Mouse (Mus musculus) gastrocnemius, postnatal 14 days (tissue): Measurements from ENCODE around the gene Rreb1. TPM values are rescaled to one million over a fixed set of nuclear protein-coding genes. Genes with fewer than 3 reads are reported as not detected.

Source experiments
- DNase-seq: peaks from one replicate; pipeline ENCODE4 v3.0.0; 2021; ENCODE audit warnings: mixed read lengths
- intact Hi-C: fragments of 180-260 bp; cut with DNase I; formaldehyde crosslinking; loops from one replicate; pipeline ENCODE4 v1.15.1; 2025; ENCODE audit warnings: low total_unique reads
- total RNA-seq, 2 experiments: library from RNA; stranded (reverse); gene quantifications; 2 replicates each; pipeline ENCODE4 v1.2.3; 2021

The Rreb1 gene
- total RNA-seq, 2 experiments from 2014 or later, result 26.2 to 32.9 TPM

DNA sequence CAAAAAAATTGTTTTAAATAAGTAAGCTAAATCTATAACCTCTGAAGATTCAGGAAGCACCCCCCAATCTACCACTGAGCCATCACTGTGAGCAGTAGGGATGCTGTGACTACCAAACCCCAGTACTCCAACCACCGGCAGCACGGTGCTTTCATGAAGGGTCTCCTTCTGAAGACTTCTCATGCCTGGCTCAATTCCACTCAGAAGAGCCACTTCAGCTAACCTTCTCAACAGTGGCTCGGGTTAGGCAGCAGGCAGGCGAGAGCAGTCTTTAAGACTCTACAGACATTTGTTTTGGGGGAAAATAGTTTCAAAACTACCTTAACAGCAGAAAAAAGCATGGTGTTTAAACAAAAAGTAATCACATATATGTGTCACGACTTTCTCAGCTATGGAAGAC is 202.9 kb downstream of the Rreb1 start:
- intact Hi-C loops, result no loop called here
- DNase-seq, result no peak

DNA sequence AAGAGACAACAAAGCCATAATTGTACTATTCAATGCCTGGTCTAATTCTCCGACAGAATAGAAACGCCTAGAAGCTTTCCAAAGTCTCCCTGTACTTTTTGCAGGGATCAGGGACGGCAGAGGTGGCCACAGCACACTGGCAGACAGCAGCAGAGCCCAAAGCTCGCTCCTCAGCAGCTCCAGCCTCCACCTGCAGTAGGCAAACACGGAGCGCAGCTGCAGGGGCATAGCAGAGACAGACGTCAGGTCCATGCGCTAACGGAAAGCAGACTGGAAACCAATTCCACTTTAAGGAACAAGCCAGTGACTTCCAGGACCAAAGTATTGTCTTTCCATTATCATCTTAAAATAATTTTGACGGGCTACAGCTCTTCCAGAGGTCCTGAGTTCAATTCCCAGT is 208.0 kb downstream of the Rreb1 start:
- intact Hi-C loops, result no loop called here
- no peak for DNase-seq

DNA sequence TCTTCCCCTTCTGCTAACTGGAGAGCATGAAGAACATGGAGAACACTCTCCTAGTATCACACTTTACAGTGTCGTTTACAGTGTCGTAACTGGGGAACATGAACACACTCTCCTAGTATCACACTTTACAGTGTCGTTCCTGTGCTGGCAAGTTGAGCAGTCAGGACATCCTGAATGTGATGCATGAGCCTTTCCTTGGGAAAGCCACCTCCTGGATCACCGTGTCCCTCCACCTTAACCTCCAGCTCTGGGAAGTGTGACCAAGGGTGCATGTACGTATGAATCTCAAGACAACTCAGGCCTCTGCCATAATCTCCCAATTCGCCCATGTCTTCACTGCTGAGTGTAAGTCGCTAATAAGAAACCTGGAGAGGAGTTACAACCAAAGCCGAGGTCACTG is 211.5 kb downstream of the Rreb1 start:
- DNase-seq, result no peak
- intact Hi-C loops, result no loop called here

DNA sequence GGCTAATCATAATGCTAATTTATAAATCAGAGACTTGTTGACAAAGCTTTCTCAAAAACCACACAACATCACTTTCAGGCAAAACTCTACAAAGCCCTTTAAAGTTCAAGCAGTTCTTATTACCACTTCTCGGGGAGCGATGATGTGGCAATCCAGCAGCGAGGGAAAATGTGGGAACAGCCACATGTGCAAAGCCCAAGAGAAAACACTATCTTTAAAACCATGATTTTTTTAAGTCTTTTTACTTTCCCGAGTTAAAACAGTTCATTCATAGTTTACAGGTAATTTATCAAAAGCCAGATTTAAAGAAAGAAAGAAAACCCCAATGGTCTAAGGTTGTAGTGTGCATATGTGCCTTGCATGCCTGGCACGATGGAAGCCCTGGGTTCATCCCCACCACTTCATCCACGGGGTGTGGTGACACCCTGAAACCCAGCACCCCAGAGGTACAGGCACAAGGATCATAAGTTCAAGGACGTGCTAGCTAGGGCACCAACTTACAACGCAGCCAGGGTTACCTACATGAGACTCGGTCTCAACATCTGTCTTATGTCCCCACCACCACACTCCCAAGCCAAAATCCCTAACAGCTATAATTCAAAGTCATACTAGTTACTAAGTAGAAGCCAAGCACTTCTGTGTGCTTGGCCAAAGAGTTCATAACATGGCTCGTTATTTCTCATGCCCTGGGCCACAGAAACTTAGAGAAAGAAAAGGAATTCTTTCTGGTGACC is 214.6 kb downstream of the Rreb1 start:
- intact Hi-C loops, result no loop called here
- DNase-seq, result no peak

DNA sequence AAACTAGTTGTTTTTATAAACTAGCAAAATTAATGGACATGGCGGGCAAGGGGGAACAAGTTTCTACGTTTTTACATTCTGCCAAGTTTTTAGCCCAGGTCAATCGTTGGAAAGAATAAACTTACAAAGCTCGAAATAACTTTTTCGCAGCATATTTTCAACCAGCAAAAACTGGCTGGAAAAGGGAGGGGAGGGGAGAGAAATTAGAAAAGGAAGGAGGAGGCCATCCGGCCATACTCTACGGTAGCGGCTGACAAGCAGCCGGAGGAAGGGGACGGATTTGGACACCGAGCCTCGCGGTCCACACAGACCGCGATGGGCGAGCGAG is 215.1 kb downstream of the Rreb1 start:
- intact Hi-C loops, result no loop called here
- DNase-seq, result no peak

DNA sequence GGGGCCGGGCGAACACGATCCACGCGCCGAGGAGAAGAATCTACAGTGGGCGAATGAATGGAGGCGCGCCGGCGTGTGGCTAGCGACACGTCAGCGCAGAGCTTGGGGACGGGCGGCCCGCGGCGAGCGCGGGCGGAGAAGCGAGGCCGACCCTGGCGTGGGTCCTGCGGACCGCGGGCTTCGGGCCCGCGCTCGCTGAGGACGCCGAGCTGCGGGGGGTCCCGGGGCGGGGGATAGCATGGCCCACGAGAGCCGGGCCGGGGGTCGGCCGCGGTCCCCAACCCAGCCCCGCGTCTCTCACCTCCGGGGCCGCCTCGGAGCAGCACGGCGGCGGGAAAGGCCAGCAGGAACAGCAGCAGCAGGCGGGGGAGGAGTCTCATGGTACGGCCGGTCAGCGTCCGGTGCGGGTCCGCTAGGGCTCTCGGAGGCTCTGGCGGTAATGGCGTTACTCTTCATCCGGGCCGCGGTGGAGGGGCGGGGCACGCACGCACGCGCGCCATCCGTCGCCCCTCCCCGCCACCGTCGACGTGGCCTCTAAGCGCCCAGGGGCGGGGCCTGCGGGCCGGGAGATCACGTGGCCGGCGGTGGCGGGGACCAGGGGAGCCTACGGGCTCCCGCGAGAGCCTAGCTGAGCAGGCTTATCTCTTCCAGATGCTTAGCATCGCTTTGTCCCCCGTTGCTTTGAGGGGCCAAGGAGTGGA is 215.7 kb downstream of the Rreb1 start, which contains the start of gene Ssr1:
Gene Ssr1 (minus strand): TSS at position 514 of the 701 bp plus-strand sequence.
- DNase-seq, result peak; percentile 98
- intact Hi-C loops, result no loop called here

DNA sequence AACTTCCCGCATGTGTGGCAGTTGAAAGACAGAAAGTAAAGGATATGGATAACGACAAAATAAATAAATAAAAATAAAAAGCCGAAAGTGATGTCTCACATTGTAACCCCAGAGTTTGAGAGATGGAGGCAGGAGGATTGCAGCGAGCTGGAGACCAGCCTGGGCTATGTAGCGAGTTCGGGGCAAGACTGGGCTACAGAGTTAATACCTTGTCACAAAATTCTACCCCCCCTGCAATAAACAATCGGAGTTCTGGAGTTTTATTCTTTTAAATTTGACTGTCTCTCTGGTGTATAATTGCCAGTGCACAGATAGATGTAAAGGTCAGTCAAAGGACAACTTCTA is 216.2 kb downstream of the Rreb1 start:
- intact Hi-C loops, result no loop called here
- no peak for DNase-seq

DNA sequence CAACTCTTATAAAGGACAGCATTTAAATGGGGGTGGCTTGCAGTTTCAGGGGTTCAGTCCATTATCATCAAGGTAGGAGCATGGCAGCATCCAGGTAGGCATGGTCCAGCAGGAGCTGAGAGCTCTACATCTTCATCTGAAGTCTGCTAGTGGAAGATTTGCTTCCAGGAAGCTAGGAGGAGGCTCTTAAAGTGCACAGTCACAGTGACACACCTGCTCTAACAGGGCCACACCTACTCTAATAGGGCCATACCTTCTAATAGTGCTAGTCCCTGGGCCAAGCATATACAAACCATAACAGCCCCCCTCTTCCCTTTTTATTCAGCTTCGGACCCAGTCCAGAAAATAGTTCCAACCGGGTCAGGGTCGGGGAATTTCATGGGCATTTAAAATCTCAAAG is 221.5 kb downstream of the Rreb1 start:
- DNase-seq, result no peak
- intact Hi-C loops, result no loop called here

Other genes with a start within 250 kb of the Rreb1 start
- gene Ssr1, start 215.8 kb downstream of the Rreb1 start, total RNA-seq, result 10 to 100 TPM; 54.3 to 58.5 TPM